Mouse (Mus musculus) ES-Bruce4 (cell line): ENCODE measurements at regions not wholly inside any gene's neighbourhood (a gene's known extent, or its start where the extent isn't known, plus 50 kb on each side); places are given as distances from the start of the nearest gene placed in this dataset.

Experiments
- H3K27ac ChIP-seq: 2 replicates; pipeline ENCODE4 v1.5.1; 2012; ENCODE audit warnings: low read length, inconsistent platforms; ENCODE audit not compliant: insufficient read depth
- H3K27me3 ChIP-seq: 2 replicates; pipeline ENCODE4 v1.6.1; 2012; ENCODE audit warnings: mild to moderate bottlenecking, low read length, inconsistent platforms; ENCODE audit not compliant: control insufficient read depth, poor library complexity, insufficient read depth, severe bottlenecking
- H3K36me3 ChIP-seq: 2 replicates; pipeline ENCODE4 v1.6.1; 2012; ENCODE audit warnings: inconsistent platforms, mild to moderate bottlenecking, low read length, moderate library complexity; ENCODE audit not compliant: control insufficient read depth, poor library complexity, insufficient read depth, severe bottlenecking
- H3K4me1 ChIP-seq: one replicate; pipeline ENCODE4 v1.8.1; 2011; ENCODE audit warnings: low read length; ENCODE audit not compliant: control insufficient read depth, insufficient read depth
- H3K4me3 ChIP-seq: 2 replicates; pipeline ENCODE4 v1.5.1; 2011; ENCODE audit warnings: low read depth, mild to moderate bottlenecking, low read length
- H3K9ac ChIP-seq: 2 replicates; pipeline ENCODE4 v1.6.1; 2012; ENCODE audit warnings: low read depth, mild to moderate bottlenecking, inconsistent platforms; ENCODE audit not compliant: poor library complexity, severe bottlenecking
- H3K9me3 ChIP-seq: replicated peaks from 2 replicates; pipeline ENCODE4 v1.6.1; 2012; ENCODE audit warnings: mild to moderate bottlenecking, low read length, inconsistent platforms; ENCODE audit not compliant: control insufficient read depth, poor library complexity, insufficient read depth, severe bottlenecking
- CTCF ChIP-seq: IDR thresholded peaks from one replicate; pipeline ENCODE4 v1.8.1; 2011; ENCODE audit warnings: low read depth, low read length
- EP300 ChIP-seq: IDR thresholded peaks from 2 replicates; pipeline ENCODE4 v1.6.1; 2011; ENCODE audit warnings: low read depth, low read length; ENCODE audit not compliant: insufficient read depth
- POLR2A ChIP-seq: IDR thresholded peaks from one replicate; pipeline ENCODE4 v1.8.1; 2011; ENCODE audit warnings: low read length; ENCODE audit not compliant: insufficient read depth

DNA sequence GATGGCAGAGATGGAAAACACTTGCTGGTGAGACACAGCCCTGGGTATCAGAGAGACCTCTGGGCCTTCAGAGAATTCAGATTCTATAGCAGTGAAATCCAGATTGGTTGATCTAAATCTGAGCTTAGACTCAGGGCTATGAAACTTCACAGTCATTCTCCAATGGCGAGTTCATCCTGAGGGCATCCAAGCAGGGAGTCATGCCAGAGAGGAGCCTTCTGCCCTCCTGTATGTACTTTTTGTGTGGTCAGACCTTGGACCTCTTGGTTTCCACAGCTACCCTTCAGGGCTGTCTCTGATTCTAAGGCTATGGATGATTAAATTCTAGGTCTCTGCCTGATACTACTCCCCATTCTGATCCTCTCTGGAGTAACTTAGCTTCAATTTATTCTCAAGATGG, 122.0 kb upstream of the Mettl15 start:
- Histone ChIP-seq H3K9me3 (no peaks in the 10 kb centered on the region), H3K4me3 (no peak overlapping the region), H3K27ac (no peak overlapping the region), H3K36me3 (no peaks in the 10 kb centered on the region), H3K27me3 (no peaks in the 10 kb centered on the region), H3K9ac (no peak overlapping the region), H3K4me1 (no peaks in the 10 kb centered on the region)
- no peak for TF ChIP-seq EP300
- no peak for TF ChIP-seq POLR2A
- TF ChIP-seq CTCF, result no peak

- Histone ChIP-seq H3K27ac (no peak overlapping the region), H3K9me3 (no peaks in the 10 kb centered on the region), H3K9ac (no peak overlapping the region), H3K4me3 (no peak overlapping the region), H3K27me3 (no peaks in the 10 kb centered on the region), H3K36me3 (no peaks in the 10 kb centered on the region), H3K4me1 (no peaks in the 10 kb centered on the region)
- no peak for TF ChIP-seq POLR2A
- TF ChIP-seq EP300, result no peak
- TF ChIP-seq CTCF, result no peak
Measured at GRCm38 (mm10) chr2:109404262-109404661, 123.7 kb upstream of the Mettl15 start.

- Histone ChIP-seq H3K4me3 (no peak overlapping the region), H3K27me3 (no peaks in the 10 kb centered on the region), H3K27ac (no peak overlapping the region), H3K9ac (no peak overlapping the region), H3K9me3 (no peaks in the 10 kb centered on the region), H3K36me3 (no peaks in the 10 kb centered on the region), H3K4me1 (no peaks in the 10 kb centered on the region)
- TF ChIP-seq POLR2A (no peak), CTCF (no peak), EP300 (no peak)
Measured at GRCm38 (mm10) chr2:109406591-109407079, 126.1 kb upstream of the Mettl15 start.

DNA sequence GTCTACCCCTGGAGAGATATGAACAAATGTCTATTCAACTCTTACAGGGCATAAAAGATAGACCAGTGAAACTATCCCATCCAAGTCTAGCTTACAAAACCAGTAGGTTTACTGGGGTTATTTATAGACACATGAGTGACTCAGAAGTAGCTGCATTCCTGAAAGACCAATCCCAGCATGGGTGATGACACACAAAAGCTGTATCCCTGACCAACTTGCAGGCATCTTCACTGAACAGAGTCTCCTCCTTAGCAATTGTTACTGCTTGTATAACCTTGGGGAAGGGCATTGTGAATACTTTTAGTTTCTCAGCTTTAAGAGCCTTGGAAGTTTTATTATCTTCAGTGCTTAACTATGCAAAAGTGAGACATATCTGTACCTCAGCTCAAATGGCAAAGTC, 139.6 kb upstream of the Mettl15 start:
- no peaks in the 10 kb centered on the region for H3K9me3 ChIP-seq
- H3K4me1 ChIP-seq, result no peaks in the 10 kb centered on the region
- no peak for TF ChIP-seq POLR2A
- TF ChIP-seq CTCF, result no peak
- TF ChIP-seq EP300, result no peak
- H3K9ac ChIP-seq, result no peak overlapping the region
- no peak overlapping the region for H3K27ac ChIP-seq
- no peak overlapping the region for H3K4me3 ChIP-seq
- H3K27me3 ChIP-seq, result no peaks in the 10 kb centered on the region
- no peaks in the 10 kb centered on the region for H3K36me3 ChIP-seq

GRCm38 (mm10) chr2:109431183-109431582, 150.6 kb upstream of the Mettl15 start:
- TF ChIP-seq EP300, result no peak
- no peak for TF ChIP-seq POLR2A
- no peak overlapping the region for H3K9ac ChIP-seq

DNA sequence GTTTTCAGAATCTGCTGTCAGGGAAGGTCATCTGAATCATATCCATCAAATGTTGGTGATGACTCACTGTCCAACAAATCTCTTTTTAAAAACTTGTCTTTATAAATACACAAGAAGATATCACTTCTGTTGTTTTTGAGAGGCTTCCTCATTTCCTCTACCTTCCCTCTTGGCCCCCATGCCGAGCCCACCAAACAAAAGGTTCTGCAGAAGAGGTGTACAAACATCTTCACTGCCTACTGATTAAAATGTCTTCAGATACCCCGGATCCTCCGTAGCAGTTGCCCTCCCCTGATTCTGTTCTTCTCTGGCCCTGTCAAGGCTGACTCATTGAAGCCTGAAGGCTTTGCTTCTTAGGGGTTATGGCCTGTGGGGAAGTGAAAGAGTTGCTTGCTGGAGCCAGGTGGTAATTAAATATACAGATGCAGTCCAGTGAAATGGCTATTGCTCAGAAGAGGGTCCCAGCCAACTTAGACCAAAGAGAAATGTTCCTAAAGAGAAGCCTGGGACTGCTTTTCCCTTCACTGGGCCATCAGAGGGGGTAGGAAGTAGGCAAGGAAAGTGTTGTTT, 162.1 kb upstream of the Mettl15 start:
- Histone ChIP-seq H3K9ac (no peak overlapping the region), H3K4me1 (no peaks in the 10 kb centered on the region), H3K27me3 (peaks cover 2% of the 10 kb centered on the region; the same call in 1 of the 2 replicates), H3K4me3 (no peak overlapping the region), H3K9me3 (no peaks in the 10 kb centered on the region), H3K27ac (no peak overlapping the region), H3K36me3 (no peaks in the 10 kb centered on the region)
- TF ChIP-seq POLR2A (no peak), EP300 (no peak), CTCF (no peak)

More at GRCm38 (mm10) chr2:109431183-109431582, 150.6 kb upstream of the Mettl15 start:
- no peak overlapping the region for H3K27ac ChIP-seq
- no peak overlapping the region for H3K4me3 ChIP-seq
- no peaks in the 10 kb centered on the region for H3K9me3 ChIP-seq
- no peaks in the 10 kb centered on the region for H3K36me3 ChIP-seq
- H3K4me1 ChIP-seq, result no peaks in the 10 kb centered on the region
- no peaks in the 10 kb centered on the region for H3K27me3 ChIP-seq
